Mouse (Mus musculus) heart, postnatal 0 days (tissue): Measurements from ENCODE around the gene Ehmt2.

Source experiments
- CTCF ChIP-seq: IDR thresholded peaks from 2 replicates; pipeline ENCODE4 v1.5.1; 2016; ENCODE audit warnings: antibody characterized with exemption, control low read depth, low read depth
- EP300 ChIP-seq: IDR thresholded peaks from 2 replicates; pipeline ENCODE4 v1.6.1; 2016; ENCODE audit warnings: antibody characterized with exemption, low read depth

- no peak for TF ChIP-seq EP300
- no peak for TF ChIP-seq CTCF
Measured at GRCm38 (mm10) chr17:34862416-34863081, 35.7 kb upstream of the Ehmt2 start, which contains the start of gene Cfb.
